Mouse (Mus musculus) c-Kit-positive CD71-positive TER-119-negative erythroid progenitor cells, embryonic 14.5 days (primary cell): Measurements from ENCODE around the gene Acadvl.

Experiments used
- DNase-seq: peaks from one replicate; pipeline ENCODE4 v3.0.0-alpha.2; 2013; ENCODE audit warnings: low read depth

Acadvl gene

DNA sequence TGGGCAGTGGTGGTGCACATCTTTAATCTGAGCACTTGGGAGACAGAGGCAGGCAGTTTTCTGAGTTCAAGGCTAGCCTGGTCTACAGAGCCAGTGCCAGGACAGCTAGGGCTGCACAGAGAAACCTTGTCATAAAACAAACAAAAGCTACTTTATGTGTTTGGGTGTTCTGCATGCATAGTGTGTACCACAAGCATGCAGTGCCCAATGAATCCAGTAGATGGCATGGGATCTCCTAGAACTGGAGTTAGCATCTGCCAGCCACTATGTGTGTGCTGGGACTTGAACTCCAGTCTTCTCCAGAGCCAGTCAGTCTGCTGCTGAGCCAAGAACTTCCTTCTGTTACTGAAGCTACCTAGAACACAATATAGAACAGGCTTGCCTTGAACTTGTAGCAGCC, 13.3 kb downstream of the Acadvl start:
- peak; percentile 72 for DNase-seq

DNA sequence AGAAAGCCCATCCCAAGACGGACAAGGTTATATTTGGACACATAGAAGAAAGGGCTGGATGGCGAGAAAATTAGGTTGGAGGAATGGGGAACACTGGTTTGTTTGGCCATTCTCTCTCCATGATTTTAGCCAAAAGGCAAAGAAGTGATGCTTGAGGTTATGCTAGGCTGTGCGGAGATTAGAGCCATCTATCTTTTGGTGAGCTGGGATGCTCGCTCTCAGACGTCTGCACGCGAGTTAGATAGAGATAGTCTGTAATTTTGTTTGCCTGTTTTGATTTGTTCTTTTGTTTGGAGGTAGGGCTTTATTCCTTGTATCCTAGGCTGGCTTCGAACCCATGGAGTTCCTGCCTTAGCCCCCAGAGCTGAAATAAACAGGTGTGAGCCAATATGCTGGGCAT, 14.1 kb downstream of the Acadvl start:
- no peak for DNase-seq

DNA sequence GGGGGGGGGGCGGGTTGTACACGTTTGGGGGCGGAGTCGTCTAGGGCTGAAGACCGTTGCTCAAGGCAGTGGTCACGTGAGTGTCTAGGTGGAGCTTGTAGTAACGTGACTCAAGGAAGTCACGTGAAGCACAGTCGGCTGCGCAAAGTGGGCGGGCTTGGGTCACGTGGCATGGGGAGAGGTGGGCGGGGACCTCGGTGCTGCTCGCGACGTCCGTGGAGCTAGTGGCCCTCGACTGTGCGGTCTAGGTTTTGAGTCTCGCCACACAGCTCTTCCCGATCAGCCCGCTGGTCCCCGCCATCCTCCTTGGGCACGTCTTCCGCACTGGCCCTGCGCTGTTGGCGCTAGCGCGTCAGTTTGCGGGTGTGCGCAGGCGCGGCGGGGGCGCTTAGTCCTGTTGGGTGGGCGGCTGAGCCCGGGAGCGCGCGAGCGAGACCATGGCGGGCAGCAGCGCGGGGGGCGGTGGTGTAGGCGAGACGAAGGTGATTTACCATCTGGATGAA, 14.8 kb downstream of the Acadvl start, which contains the start of gene Dvl2:
TSS of gene Dvl2 (plus strand) at position 200 of the 503 bp plus-strand sequence.
- peak; percentile 91 for DNase-seq

DNA sequence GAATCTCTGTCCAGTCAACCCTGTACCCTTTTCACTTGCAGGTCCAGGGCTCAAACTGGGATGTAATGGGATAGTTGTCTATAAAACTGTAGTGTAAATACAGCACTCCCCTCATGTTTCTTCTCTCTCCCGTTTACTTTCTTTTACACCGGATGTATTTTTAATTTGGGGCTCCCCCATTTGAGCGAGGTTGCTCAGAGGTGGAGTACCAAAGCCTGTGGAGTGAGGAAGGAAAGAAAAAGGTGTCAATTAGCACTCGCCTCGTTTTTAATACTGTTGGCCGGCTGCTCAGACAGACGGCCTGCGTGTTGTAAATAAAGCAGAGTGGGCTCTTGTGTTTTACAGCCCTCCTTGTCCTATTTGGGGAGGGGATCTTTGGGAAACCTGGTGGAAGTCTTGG, 15.5 kb downstream of the Acadvl start:
- DNase-seq: no peak

- DNase-seq: no peak
Observed at GRCm38 (mm10) chr11:69998567-69999491, 16.4 kb downstream of the Acadvl start.

DNA sequence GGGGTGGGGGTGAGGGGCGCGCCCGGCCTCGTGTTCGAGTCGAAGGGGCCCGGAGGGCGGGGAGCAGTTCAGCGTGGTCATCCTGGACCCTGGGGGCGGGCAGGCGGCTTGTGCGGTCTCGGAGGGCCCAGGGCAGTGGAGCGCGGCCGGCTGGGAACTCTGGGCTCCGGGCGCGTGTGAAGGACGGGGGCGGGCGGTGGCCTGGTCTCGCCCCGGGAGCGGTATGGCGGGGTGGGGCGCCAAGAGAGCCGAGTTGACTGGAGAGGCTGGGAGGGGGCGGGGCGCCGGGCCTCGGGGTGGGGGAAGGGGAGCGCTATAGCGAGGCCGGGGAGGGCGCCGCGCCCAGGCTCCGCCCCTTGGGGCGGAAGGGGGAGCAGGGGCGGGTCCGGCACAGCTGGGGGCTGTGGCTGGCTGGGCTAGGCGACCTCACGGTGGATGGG, 18.1 kb downstream of the Acadvl start:
- DNase-seq: peak; percentile 78

GRCm38 (mm10) chr11:69996161-69997061, 18.8 kb downstream of the Acadvl start:
- DNase-seq: no peak

- peak; percentile 98 for DNase-seq
Observed at GRCm38 (mm10) chr11:69995391-69995960, 19.7 kb downstream of the Acadvl start, which contains the start of gene Phf23. Phf23 (plus strand) TSS chr11:69995777.

DNA sequence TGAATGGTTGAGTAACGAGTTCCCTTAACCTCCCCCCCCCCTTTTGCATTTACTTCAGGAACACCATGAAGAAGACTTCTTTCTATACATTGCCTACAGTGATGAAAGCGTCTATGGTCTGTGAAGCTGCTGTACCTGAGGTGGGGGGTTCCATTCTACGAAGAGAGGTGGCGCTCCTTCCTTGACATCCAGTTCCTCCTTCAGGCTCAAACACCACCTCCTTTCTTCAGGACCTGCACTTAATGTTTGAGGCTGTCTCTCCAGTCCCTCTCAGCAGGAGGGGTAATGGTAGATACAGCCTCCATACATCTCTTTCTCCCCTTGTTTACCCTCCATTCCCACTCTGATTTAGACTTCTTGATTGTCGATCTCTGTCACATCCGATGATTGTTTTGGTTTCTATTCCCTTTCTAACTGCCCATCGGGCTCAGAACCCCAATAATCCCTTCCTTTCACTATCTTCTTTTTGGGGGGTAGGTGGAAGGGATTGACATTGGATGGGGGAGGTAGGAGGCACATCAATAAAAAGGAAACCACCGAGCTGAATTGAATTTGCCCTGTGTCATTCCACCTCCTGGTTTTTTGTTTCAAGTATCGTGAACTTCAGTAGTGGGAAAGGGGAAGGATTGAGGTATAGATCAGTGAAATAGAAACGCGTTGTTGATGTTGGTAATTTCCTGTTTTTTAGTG, 20.7 kb downstream of the Acadvl start:
- DNase-seq: no peak

DNA sequence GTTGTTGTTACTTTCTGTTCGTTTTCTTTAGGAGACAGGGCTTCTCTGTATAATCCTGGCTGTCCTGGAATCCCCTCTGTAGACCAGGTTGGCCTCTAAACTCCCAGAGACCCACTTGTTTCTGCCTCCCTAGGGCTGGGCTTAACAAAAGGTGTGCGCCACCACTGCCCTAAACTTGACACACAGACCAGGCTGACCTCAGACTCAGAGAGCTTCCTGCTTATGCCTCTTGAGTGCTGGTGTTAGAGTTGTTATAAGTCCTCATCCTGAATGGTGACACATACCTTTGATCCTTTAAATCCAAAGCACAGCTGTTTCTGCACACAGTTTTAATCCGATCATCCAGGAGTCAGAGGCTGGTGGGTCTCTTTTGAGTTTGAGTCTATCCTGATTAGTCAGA, 22.3 kb downstream of the Acadvl start:
- DNase-seq: no peak

DNA sequence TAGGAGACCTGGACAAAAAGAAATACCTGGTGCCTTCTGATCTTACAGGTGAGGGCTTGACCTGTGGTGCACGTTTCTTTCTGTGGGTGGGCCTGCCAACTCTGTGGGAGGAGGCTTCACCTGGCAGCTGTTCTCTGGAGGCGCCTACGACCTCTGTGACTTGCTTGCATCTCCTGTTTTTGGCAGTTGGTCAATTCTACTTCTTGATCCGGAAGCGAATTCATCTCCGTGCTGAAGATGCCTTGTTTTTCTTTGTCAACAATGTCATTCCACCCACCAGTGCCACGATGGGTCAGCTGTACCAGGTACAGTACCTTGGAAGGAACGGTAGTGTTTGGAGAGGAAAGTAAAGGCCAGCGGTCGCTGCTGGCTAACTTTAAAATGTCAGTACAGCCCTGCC, 22.8 kb downstream of the Acadvl start:
- no peak for DNase-seq

- DNase-seq: no peak
Observed at GRCm38 (mm10) chr11:69991711-69992110, 23.5 kb downstream of the Acadvl start.

DNA sequence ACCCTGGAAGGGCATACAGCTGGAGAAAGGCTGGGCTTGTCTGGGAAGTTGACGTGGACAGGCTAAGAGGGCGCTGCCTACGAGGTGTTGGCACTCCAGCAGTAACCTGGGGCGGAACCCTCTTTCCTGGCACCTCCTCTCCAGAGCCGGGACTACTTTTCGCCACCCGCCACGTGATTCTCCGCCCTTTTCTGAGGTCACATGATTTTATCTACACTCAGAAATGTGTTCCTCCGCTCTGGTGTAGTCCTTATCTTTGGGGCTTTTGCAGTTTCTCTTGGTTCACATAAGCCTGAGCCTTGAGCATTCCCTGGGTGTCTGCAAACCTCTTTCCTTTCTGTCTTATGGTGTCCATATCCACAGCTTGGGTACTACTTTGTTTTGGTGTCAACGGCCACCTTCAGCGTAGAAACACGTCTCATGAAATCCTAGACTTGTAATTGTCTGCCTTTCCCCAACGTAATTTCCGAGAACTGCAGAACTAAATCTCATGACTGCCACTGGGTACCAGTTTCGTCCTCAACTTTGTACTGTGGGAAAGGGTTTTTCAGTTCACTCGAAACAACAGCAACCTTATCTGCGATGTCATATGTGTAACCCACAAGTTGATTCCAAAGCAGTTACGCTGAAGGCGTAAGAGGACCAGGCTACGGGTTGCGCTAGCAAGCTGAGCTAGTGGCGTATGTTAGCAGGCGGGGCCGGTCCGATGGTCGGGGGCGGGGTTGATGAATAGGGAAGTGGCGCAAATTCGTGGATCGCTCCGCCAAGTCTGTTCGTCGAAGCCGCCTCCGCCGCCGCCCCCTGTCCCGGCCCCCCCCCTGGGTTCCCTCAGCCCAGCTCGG, 24.1 kb downstream of the Acadvl start, which contains the start of gene Gabarap:
TSS of gene Gabarap (plus strand) at position 294 of the 842 bp plus-strand sequence.
- peak; percentile 95 for DNase-seq

- no peak for DNase-seq
Observed at GRCm38 (mm10) chr11:69989949-69990348, 25.3 kb downstream of the Acadvl start.

DNA sequence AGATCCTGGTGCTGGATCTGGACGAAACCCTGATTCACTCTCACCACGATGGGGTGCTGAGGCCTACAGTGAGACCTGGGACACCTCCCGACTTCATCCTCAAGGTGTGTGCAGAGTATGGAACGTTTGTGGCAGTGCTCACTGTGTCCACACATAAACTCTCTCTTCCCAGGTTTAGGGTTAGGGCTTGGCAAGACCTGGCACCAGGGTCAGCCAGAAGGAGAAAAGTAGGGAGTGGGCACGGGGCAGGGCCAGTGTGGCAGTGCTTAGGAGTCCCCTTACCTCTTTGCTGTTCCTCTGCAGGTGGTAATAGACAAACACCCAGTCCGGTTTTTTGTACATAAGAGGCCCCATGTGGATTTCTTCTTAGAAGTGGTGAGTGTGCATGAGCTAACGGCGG, 30.8 kb downstream of the Acadvl start:
- no peak for DNase-seq

GRCm38 (mm10) chr11:69983377-69983776, 31.8 kb downstream of the Acadvl start:
- no peak for DNase-seq

- no peak for DNase-seq
Observed at GRCm38 (mm10) chr11:69982877-69983276, 32.3 kb downstream of the Acadvl start.

- no peak for DNase-seq
Observed at GRCm38 (mm10) chr11:69982225-69982624, 33.0 kb downstream of the Acadvl start, which contains the start of gene Elp5. Elp5 (minus strand) TSS chr11:69982517.

- no peak for DNase-seq
Observed at GRCm38 (mm10) chr11:69981141-69981762, 34.0 kb downstream of the Acadvl start, which contains the start of gene Ctdnep1. Ctdnep1 (plus strand) TSS chr11:69981156.
